Mouse (Mus musculus) liver, embryonic 14.5 days (tissue): ENCODE data around the gene Gm44790.

ENCODE experiments used
- CTCF ChIP-seq: IDR thresholded peaks from 2 replicates; pipeline ENCODE4 v1.5.1; 2016; ENCODE audit warnings: antibody characterized with exemption, low read depth, control low read depth
- EP300 ChIP-seq: IDR thresholded peaks from 2 replicates; pipeline ENCODE4 v1.6.1; 2016; ENCODE audit warnings: antibody characterized with exemption, low read depth

DNA sequence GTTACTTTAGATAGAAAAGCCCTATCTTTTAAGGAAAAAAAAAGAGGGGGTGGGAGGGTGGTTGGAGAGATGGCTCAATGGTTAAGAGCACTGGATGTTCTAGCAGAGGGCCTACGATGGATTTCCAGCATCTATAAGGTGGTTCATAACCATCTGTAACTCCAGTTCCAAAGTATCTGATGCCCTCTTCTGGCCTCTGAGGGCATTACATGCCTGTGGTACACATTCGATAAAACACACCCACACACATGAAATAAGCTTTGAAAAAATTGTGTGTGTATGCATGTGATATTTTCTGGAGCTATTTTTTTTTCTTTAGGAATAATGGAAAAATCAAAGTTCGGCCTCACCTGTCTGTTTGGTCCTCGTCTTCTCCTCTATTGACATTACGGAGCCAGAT, 35.1 kb upstream of the Gm44790 start:
- TF ChIP-seq CTCF (peak; percentile 62), EP300 (no peak)
